Mouse (Mus musculus): ENCODE results near the gene Limch1. TPM values are rescaled to one million over a fixed set of nuclear protein-coding genes. Genes with fewer than 3 reads are reported as not detected.

Limch1 gene
- total and polyA plus RNA-seq, 3 experiments: 0.05 TPM; not detected in 2

DNA sequence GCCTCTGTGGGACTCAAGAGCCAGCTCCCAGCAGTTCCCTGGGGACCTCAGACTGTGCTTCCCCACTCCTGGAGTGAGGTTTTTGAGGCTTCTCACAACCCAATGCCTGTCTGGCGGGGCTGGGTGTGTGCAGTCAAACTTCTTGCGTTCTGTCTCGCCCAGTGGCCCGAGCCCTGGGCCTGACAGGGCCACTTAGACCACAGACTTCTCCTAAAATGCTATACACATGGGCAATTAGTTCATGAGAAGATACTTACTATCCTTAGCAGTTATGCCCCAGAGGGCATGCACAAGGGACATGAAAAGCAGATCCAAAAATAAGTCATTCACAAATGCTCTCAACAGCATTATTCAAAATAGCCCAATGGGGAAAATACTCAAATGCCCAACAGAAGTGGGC lies 123.9 kb downstream of the Limch1 start:
- peaks cover 3 to 47% of the 10 kb centered on the region in 2 experiments; a peak in 2 of 4 replicates for H3K4me1 ChIP-seq (ENCODE audit: control insufficient read depth in 1 of 2, insufficient read depth in 2 of 2)
- no peaks in the 10 kb centered on the region for H3K27me3 ChIP-seq (replicated peaks)
- H3K4me2 ChIP-seq (ENCODE audit: insufficient read depth, low read depth, poor library complexity, severe bottlenecking): no peak overlapping the region; the same call in 1 of the 2 replicates
- H3K27ac ChIP-seq (ENCODE audit: insufficient read depth, low read depth): no peak overlapping the region
- H3K9me3 ChIP-seq (replicated peaks; ENCODE audit: low read length): no peaks in the 10 kb centered on the region
- H3K36me3 ChIP-seq (replicated peaks in 1 of 2; ENCODE audit: control insufficient read depth in 1 of 2, insufficient read depth in 1 of 2, low read length in 1 of 2): no peaks in the 10 kb centered on the region
- H3K9ac ChIP-seq (ENCODE audit: insufficient read depth, low read depth): no peak overlapping the region
- TF ChIP-seq UBTF (IDR thresholded peaks at IDR 0.05; ENCODE audit: low read depth, low read length) (no peak), BHLHE40 (IDR thresholded peaks at IDR 0.05; ENCODE audit: low read depth, low read length) (peak; percentile 54), ETS1 (conservative IDR thresholded peaks at IDR 0.05; ENCODE audit: low read depth, low read length) (peak; percentile 60), POLR2A (IDR thresholded peaks at IDR 0.05; ENCODE audit: low read depth, low read length) (no peak), MEF2A (IDR thresholded peaks at IDR 0.05; ENCODE audit: borderline replicate concordance, low read depth, low read length) (peak; percentile 80), MXI1 (IDR thresholded peaks at IDR 0.05; ENCODE audit: low read depth, low read length) (no peak), RAD21 (IDR thresholded peaks at IDR 0.05; ENCODE audit: low read depth, low read length) (no peak), SIN3A (IDR thresholded peaks at IDR 0.05; ENCODE audit: low read length) (no peak)
- no peak overlapping the region for H3K4me3 ChIP-seq (replicated peaks in 1 of 3; ENCODE audit: low read depth in 2 of 3, low read length in 2 of 3, poor library complexity in 1 of 3)
- dilution Hi-C loops (cut with MboI; ENCODE audit: extremely low pct_ligation_motif_present, extremely low pct_unique_long_range_greater_than_20kb, low sequenced_read_pairs): no loop called here
- DNase-seq (ENCODE audit: extremely low read depth): peak; percentile 71
- in situ Hi-C loops (cut with MboI; ENCODE audit: low pct_ligation_motif_present, low pct_unique_long_range_greater_than_20kb, low sequenced_read_pairs): no loop called here
- no peaks in the 10 kb centered on the region for H3K79me2 ChIP-seq (replicated peaks; ENCODE audit: control insufficient read depth, extremely low read depth, insufficient read depth, poor library complexity, severe bottlenecking)

DNA sequence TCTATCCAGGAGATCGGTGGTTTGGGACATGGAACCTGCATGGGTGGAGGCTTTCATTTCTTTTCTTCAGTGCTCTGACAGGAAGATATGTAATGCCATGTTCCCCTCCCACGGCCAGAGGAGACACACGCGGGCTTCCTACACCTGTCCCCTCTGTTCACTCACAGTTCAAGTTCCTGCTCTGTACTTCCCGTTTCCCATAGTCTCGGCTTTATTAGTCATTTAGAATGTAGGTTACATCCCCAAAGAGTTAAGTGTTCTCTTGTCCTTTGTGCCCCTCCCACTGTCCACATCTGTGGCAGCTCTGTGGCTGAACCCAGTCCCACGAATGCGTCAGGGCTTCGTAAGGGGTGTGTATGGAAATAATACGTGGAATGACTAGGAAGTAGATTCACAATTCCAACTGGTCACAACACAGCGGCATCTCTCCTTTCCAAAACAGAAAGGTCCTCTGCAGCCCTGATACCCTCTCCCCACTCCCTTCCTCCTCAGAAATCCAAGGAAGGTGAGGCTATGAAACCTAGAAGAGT lies 126.0 kb downstream of the Limch1 start:
- dilution Hi-C loops (cut with MboI; ENCODE audit: extremely low pct_ligation_motif_present, extremely low pct_unique_long_range_greater_than_20kb, low sequenced_read_pairs): no loop called here

DNA sequence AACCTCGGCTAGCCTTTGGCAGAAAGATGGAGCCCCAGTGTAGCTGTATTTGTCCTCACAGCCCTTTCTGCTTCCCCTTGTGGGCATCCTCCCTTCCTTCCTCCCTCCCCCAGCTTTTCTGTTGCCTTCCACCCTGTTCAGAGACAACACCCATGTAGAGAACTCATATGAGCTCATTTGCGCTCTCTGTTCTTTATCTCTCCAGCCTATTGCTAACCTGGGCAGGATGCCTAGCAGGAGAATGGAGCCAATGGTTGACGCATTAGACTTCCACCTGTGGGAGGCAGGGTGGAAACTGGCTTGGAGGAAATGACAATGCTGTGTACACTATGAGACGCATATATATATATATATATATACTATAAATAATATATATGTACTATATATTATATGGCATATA lies 126.4 kb downstream of the Limch1 start:
- H3K27me3 ChIP-seq (replicated peaks): no peaks in the 10 kb centered on the region
- no peak for TF ChIP-seq EP300 (IDR thresholded peaks at IDR 0.05; ENCODE audit: low read length)
- no peak for TF ChIP-seq POLR2AphosphoS2 (IDR thresholded peaks at IDR 0.05; ENCODE audit: low read depth, low read length)
- no peak for TF ChIP-seq POLR2A (IDR thresholded peaks at IDR 0.05; ENCODE audit: low read depth, low read length)
- TF ChIP-seq CHD2 (IDR thresholded peaks at IDR 0.05; ENCODE audit: low read length): no peak
- no peak for TF ChIP-seq CTCF (conservative IDR thresholded peaks at IDR 0.05 in 1 of 2, IDR thresholded peaks at IDR 0.05 in 1 of 2; ENCODE audit: low read depth in 2 of 2, low read length in 2 of 2)
- TF ChIP-seq HCFC1 (IDR thresholded peaks at IDR 0.05; ENCODE audit: low read depth, low read length): no peak
- TF ChIP-seq ZMIZ1 (IDR thresholded peaks at IDR 0.05; ENCODE audit: low read depth, low read length): no peak
- no peak for TF ChIP-seq TCF12 (IDR thresholded peaks at IDR 0.05; ENCODE audit: low read depth, low read length)
- TF ChIP-seq MXI1 (IDR thresholded peaks at IDR 0.05; ENCODE audit: low read depth, low read length): no peak
- no peak for TF ChIP-seq BHLHE40 (IDR thresholded peaks at IDR 0.05; ENCODE audit: low read depth, low read length)
- no peak for TF ChIP-seq E2F4 (IDR thresholded peaks at IDR 0.05; ENCODE audit: insufficient replicate concordance, low read depth, low read length)
- no peak for TF ChIP-seq CHD1 (IDR thresholded peaks at IDR 0.05; ENCODE audit: low read depth, low read length)
- in situ Hi-C loops (cut with MboI; ENCODE audit: low pct_ligation_motif_present, low pct_unique_long_range_greater_than_20kb, low sequenced_read_pairs) (no loop called here), dilution Hi-C loops (cut with MboI; ENCODE audit: extremely low pct_ligation_motif_present, extremely low pct_unique_long_range_greater_than_20kb, low sequenced_read_pairs) (no loop called here)
- H3K9ac ChIP-seq (ENCODE audit: insufficient read depth, low read depth): no peak overlapping the region
- no peaks in the 10 kb centered on the region for H3K36me3 ChIP-seq (replicated peaks in 1 of 2; ENCODE audit: control insufficient read depth in 1 of 2, insufficient read depth in 1 of 2, low read length in 1 of 2)
- no peak for DNase-seq (ENCODE audit: extremely low read depth)
- no peak overlapping the region for H3K4me3 ChIP-seq (replicated peaks in 1 of 3; ENCODE audit: low read depth in 2 of 3, low read length in 2 of 3, poor library complexity in 1 of 3)
- H3K4me2 ChIP-seq (ENCODE audit: insufficient read depth, low read depth, poor library complexity, severe bottlenecking): peak overlapping the region; percentile 8; the same call in 1 of the 2 replicates
- no peaks in the 10 kb centered on the region for H3K79me2 ChIP-seq (replicated peaks; ENCODE audit: control insufficient read depth, extremely low read depth, insufficient read depth, poor library complexity, severe bottlenecking)
- no peaks in the 10 kb centered on the region for H3K9me3 ChIP-seq (replicated peaks; ENCODE audit: low read length)
- no peak overlapping the region for H3K27ac ChIP-seq (ENCODE audit: insufficient read depth, low read depth)
- peaks cover 3 to 51% of the 10 kb centered on the region in 2 experiments; a peak in 2 of 4 replicates for H3K4me1 ChIP-seq (ENCODE audit: control insufficient read depth in 1 of 2, insufficient read depth in 2 of 2)

More for the DNA sequence above, 126.0 kb downstream of the Limch1 start:
- peaks cover 3 to 51% of the 10 kb centered on the region in 2 experiments; a peak in 2 of 4 replicates for H3K4me1 ChIP-seq (ENCODE audit: control insufficient read depth in 1 of 2, insufficient read depth in 2 of 2)
- H3K4me2 ChIP-seq (ENCODE audit: insufficient read depth, low read depth, poor library complexity, severe bottlenecking): peak overlapping the region; percentile 8; the same call in 1 of the 2 replicates
- no peak overlapping the region for H3K9ac ChIP-seq (ENCODE audit: insufficient read depth, low read depth)
- no peaks in the 10 kb centered on the region for H3K9me3 ChIP-seq (replicated peaks; ENCODE audit: low read length)
- DNase-seq (ENCODE audit: extremely low read depth): peak; percentile 52
- no peak overlapping the region for H3K27ac ChIP-seq (ENCODE audit: insufficient read depth, low read depth)
- TF ChIP-seq MAFK (IDR thresholded peaks at IDR 0.05; ENCODE audit: insufficient replicate concordance, low read length) (no peak), EP300 (IDR thresholded peaks at IDR 0.05; ENCODE audit: low read length) (peak; percentile 27; the same call in 1 of the 2 replicates), RAD21 (IDR thresholded peaks at IDR 0.05; ENCODE audit: low read depth, low read length) (no peak), ZC3H11A (IDR thresholded peaks at IDR 0.05; ENCODE audit: low read depth, low read length) (no peak)
- H3K4me3 ChIP-seq (replicated peaks in 1 of 3; ENCODE audit: low read depth in 2 of 3, low read length in 2 of 3, poor library complexity in 1 of 3): no peak overlapping the region
- no peaks in the 10 kb centered on the region for H3K79me2 ChIP-seq (replicated peaks; ENCODE audit: control insufficient read depth, extremely low read depth, insufficient read depth, poor library complexity, severe bottlenecking)
- H3K27me3 ChIP-seq (replicated peaks): no peaks in the 10 kb centered on the region
- in situ Hi-C loops (cut with MboI; ENCODE audit: low pct_ligation_motif_present, low pct_unique_long_range_greater_than_20kb, low sequenced_read_pairs): no loop called here
- H3K36me3 ChIP-seq (replicated peaks in 1 of 2; ENCODE audit: control insufficient read depth in 1 of 2, insufficient read depth in 1 of 2, low read length in 1 of 2): no peaks in the 10 kb centered on the region
